Mouse (Mus musculus) neural tube, embryonic 12.5 days (tissue): Measurements from ENCODE around the gene Zfp846. TPM values are rescaled to one million over a fixed set of nuclear protein-coding genes. Genes with fewer than 3 reads are reported as not detected.
"Not testable (repeated sequence)": the region's sequence is repeated elsewhere in the genome, so short reads cannot be mapped to it uniquely, and the experiment has no call there.

ENCODE experiments used
- ATAC-seq: fragments of 200-750 bp; cut with Nextera tagmentation; 2 replicates; pipeline ENCODE4 v1.8.0; 2017; ENCODE audit warnings: low read depth, mild to moderate bottlenecking, moderate TSS enrichment, moderate library complexity; ENCODE audit not compliant: low FRiP score
- H3K27ac ChIP-seq: fragments of 300-500 bp; sonication (generic); 2 replicates; pipeline ENCODE4 v1.5.1; 2016
- H3K27me3 ChIP-seq: fragments of 300-500 bp; sonication (generic); replicated peaks from 2 replicates; pipeline ENCODE4 v1.6.1; 2016; ENCODE audit warnings: mild to moderate bottlenecking
- H3K36me3 ChIP-seq: fragments of 300-500 bp; sonication (generic); 2 replicates; pipeline ENCODE4 v1.6.1; 2016; ENCODE audit warnings: mild to moderate bottlenecking
- H3K4me1 ChIP-seq: fragments of 300-500 bp; sonication (generic); 2 replicates; pipeline ENCODE4 v1.6.1; 2016
- H3K4me2 ChIP-seq: fragments of 300-500 bp; sonication (generic); replicated peaks from 2 replicates; pipeline ENCODE4 v1.6.1; 2016; ENCODE audit warnings: mild to moderate bottlenecking
- H3K4me3 ChIP-seq: fragments of 300-500 bp; sonication (generic); 2 replicates; pipeline ENCODE4 v1.5.1; 2016
- H3K9ac ChIP-seq: fragments of 300-500 bp; sonication (generic); 2 replicates; pipeline ENCODE4 v1.6.1; 2016; ENCODE audit warnings: mild to moderate bottlenecking
- H3K9me3 ChIP-seq: fragments of 300-500 bp; sonication (generic); 2 replicates; pipeline ENCODE4 v1.6.1; 2016; ENCODE audit warnings: mild to moderate bottlenecking
- WGBS: fragments of 180-500 bp; shearing (Covaris S2); methylation state at CpG from one replicate; pipeline ENCODE4 v1.1.7; 2016; 5-methylcytosine and 5-hydroxymethylcytosine counted together
- polyA plus RNA-seq: library from polyadenylated mRNA; unstranded; fragments of >200 nt; fragmentation: Nextera tagmentation; extraction: Ambion mirVana; gene quantifications from 2 replicates; pipeline ENCODE4 v1.2.1, GENCODE M21; 2016

Gene Zfp846
- 28.4 and 29.3 TPM in 2 replicates for polyA plus RNA-seq

- Histone ChIP-seq H3K4me1 (no peaks in the 10 kb centered on the region), H3K4me3 (peak within 1 kb of the TSS; percentile 59), H3K27me3 (peaks cover 7% of the 10 kb centered on the region), H3K36me3 (no peaks in the 10 kb centered on the region; the same call in 1 of the 2 replicates), H3K9me3 (no peaks in the 10 kb centered on the region), H3K4me2 (peak within 1 kb of the TSS; percentile 62), H3K27ac (peak within 1 kb of the TSS; percentile 84; the same call in 1 of the 2 replicates), H3K9ac (peak within 1 kb of the TSS; percentile 66)
- peak; percentile 99 for ATAC-seq
- under 1% methylated on average over 30 of the region's 30 CpGs for WGBS
These were observed at the start of gene Zfp846 for GRCm38 (mm10) chr9:20581175-20581634. Zfp846 (plus strand) TSS chr9:20581291.

GRCm38 (mm10) chr9:20534326-20534926 lies 46.7 kb upstream of the Zfp846 start:
- Histone ChIP-seq H3K4me3 (no peak overlapping the region), H3K9me3 (no peaks in the 10 kb centered on the region), H3K9ac (no peak overlapping the region), H3K4me1 (no peaks in the 10 kb centered on the region), H3K27ac (no peak overlapping the region), H3K4me2 (no peak overlapping the region), H3K27me3 (0 out of 2 replicates have a peak, but pooled peaks cover 6% of the 10 kb centered on the region), H3K36me3 (no peaks in the 10 kb centered on the region)
- no peak for ATAC-seq
- 80% methylated on average over 8 of the region's 8 CpGs for WGBS

- H3K9ac ChIP-seq = no peak overlapping the region
- H3K36me3 ChIP-seq = no peaks in the 10 kb centered on the region
- 0 out of 2 replicates have a peak, but pooled peaks cover 9% of the 10 kb centered on the region for H3K27me3 ChIP-seq
- WGBS = 91% methylated on average over 2 of the region's 2 CpGs
- no peak overlapping the region for H3K4me3 ChIP-seq
- H3K27ac ChIP-seq = no peak overlapping the region
- ATAC-seq = no peak
- H3K9me3 ChIP-seq = no peaks in the 10 kb centered on the region
- no peaks in the 10 kb centered on the region for H3K4me1 ChIP-seq
- H3K4me2 ChIP-seq = no peak overlapping the region
These were observed 44.5 kb upstream of the Zfp846 start for GRCm38 (mm10) chr9:20536598-20536997.

DNA sequence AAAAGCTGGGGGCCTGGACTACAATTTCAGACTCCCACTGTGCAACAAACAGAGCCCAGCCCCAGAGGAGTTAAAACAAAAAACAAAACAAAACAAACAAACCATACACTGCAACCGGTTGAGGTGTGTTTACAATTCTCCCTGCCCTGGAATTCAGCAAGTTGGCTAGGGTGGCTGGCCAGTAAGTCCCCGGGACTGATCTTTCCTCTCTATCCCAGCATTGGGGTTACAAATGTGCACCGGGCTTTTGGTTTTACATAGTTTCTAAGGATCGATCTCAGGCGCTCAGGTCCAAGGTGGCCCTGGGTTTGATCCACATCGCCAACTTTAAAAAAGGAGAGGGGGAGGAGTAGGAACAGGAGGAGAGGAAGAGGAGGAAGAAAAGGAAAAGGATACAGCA lies 37.6 kb upstream of the Zfp846 start:
- ATAC-seq = no peak
- Histone ChIP-seq H3K4me2 (peak overlapping the region; percentile 69), H3K4me3 (no peak overlapping the region), H3K27ac (no peak overlapping the region), H3K9me3 (no peaks in the 10 kb centered on the region), H3K9ac (no peak overlapping the region), H3K4me1 (no peaks in the 10 kb centered on the region), H3K27me3 (0 out of 2 replicates have a peak, but pooled peaks cover 5% of the 10 kb centered on the region), H3K36me3 (no peaks in the 10 kb centered on the region)
- 36% methylated on average over 6 of the region's 6 CpGs for WGBS

DNA sequence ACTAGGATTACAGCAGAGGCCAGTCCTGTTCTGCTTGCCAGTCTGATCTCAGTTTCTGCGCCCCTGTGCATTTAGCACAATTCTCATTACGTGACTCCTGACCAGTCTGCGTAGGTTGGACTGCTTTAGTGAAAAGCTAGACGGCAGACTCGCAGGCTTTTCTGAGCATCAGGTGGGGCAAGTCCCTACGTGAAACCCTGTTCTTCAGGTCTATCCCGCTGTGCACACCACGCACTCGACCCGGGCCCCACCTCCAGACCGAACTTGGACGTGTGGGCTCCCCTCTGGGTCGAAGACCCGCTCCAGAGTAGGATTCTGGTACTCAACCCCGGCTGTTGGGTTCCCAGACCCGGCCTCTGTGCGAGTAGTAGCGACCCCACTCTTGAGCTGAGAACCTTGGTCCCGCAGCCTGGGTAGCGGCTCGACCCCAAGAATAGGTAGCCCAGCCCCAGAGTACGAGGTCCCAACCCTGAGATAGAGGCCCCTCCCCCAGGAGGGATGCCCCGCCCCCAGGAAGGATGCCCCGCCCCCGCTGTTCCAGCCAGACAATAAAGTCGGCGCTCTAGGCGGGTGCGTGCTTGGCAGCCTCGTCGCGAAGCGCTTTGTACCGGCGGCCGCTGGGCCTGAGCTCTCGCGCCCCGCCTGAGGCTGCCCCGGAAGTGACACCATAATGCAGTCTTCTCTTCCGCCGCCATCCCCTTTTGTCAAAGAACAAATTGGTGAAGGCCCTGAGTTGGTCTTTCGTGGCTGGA lies 36.8 kb upstream of the Zfp846 start:
- no peaks in the 10 kb centered on the region for H3K4me1 ChIP-seq
- WGBS = 3% methylated on average over 43 of the region's 43 CpGs
- H3K4me2 ChIP-seq = peak overlapping the region; percentile 69
- 0 out of 2 replicates have a peak, but pooled peaks cover 5% of the 10 kb centered on the region for H3K27me3 ChIP-seq
- H3K27ac ChIP-seq = peak overlapping the region; percentile 74
- peak overlapping the region; percentile 49 for H3K9ac ChIP-seq
- H3K4me3 ChIP-seq = peak overlapping the region; percentile 39
- H3K9me3 ChIP-seq = no peaks in the 10 kb centered on the region
- ATAC-seq = peak; percentile 96
- no peaks in the 10 kb centered on the region for H3K36me3 ChIP-seq

DNA sequence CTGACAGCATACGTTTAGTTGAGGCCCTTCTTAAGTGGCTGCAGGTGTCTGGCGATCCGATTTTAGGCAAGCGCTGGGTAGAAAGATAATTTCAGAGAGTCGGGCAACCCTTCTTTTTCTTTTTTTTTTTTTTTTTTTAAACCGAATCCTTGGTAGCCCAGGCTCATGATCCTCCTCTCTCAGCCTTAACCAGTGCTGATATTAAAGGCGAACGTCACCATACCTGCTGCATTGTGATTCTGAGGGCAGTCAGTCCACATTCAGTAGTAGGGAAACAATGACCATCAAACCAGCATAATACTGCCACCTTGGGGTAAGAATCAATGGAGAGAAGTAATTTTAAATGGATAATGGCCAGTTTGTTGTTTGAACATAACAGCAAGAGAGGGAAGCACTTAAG lies 35.9 kb upstream of the Zfp846 start:
- no peaks in the 10 kb centered on the region for H3K36me3 ChIP-seq
- H3K4me2 ChIP-seq = peak overlapping the region; percentile 69
- WGBS = 30% methylated on average over 8 of the region's 8 CpGs

DNA sequence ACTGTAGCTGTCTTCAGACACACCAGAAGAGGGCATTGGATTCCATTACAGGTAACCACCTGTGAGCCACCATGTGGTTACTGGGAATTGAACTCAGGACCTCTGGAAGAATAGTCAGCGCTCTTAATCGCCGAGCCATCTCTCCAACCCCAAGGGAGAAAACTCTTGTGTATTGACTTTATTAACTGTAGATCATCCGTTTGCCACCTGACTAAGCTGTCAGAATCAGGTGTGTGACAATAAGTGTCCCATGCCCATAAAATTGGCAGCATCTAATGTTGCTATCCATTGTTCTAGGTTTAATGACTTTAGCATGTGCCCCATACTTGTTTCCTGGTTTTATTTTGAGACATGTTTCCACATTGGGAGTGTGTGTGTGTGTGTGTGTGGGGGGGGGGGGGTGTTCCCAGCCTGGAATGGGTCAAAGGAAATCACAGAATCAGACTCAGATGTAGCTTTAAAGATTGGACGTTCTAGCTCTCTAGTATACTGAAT lies 29.3 kb upstream of the Zfp846 start:
- no peak overlapping the region for H3K9ac ChIP-seq
- no peaks in the 10 kb centered on the region for H3K9me3 ChIP-seq
- no peaks in the 10 kb centered on the region for H3K4me1 ChIP-seq
- ATAC-seq = no peak
- H3K27ac ChIP-seq = no peak overlapping the region
- 55% methylated on average over 5 of the region's 5 CpGs for WGBS
- no peak overlapping the region for H3K4me2 ChIP-seq
- no peak overlapping the region for H3K4me3 ChIP-seq
- no peaks in the 10 kb centered on the region for H3K36me3 ChIP-seq
- no peaks in the 10 kb centered on the region for H3K27me3 ChIP-seq

More for the DNA sequence above, 35.9 kb upstream of the Zfp846 start:
- Histone ChIP-seq H3K4me3 (peak overlapping the region; percentile 39), H3K9ac (peak overlapping the region; percentile 49; the same call in 1 of the 2 replicates), H3K27me3 (0 out of 2 replicates have a peak, but pooled peaks cover 3% of the 10 kb centered on the region), H3K27ac (peak overlapping the region; percentile 74; the same call in 1 of the 2 replicates), H3K4me1 (no peaks in the 10 kb centered on the region), H3K9me3 (no peaks in the 10 kb centered on the region)
- ATAC-seq = no peak

DNA sequence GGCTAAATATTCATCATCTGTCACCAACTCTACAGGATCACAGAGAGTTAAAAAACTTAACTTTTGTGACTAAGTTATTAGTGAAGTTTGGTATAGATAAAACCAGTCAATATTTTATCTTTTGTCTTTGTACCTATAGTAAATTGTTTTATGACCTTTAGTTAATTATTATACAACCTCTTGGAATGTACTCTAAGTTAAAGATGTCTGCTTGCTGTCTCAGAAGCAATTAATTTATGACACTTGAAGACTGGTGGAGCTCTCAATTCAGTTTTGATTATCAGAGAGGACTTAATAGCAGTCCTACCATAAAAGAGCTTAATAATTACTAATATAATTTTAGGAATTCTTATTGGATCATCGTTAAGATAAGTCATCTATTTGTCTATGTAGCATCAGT lies 28.4 kb upstream of the Zfp846 start:
- no peak overlapping the region for H3K27ac ChIP-seq
- H3K4me1 ChIP-seq = no peaks in the 10 kb centered on the region
- no peak for ATAC-seq
- H3K27me3 ChIP-seq = no peaks in the 10 kb centered on the region
- H3K4me2 ChIP-seq = no peak overlapping the region
- H3K9me3 ChIP-seq = no peaks in the 10 kb centered on the region
- no peak overlapping the region for H3K4me3 ChIP-seq
- no peaks in the 10 kb centered on the region for H3K36me3 ChIP-seq
- no peak overlapping the region for H3K9ac ChIP-seq
- 51% methylated on average over 1 of the region's 1 CpGs for WGBS

GRCm38 (mm10) chr9:20562177-20562576 lies 18.9 kb upstream of the Zfp846 start:
- Histone ChIP-seq H3K9me3 (no peaks in the 10 kb centered on the region; the same call in 1 of the 2 replicates), H3K4me3 (no peak overlapping the region), H3K9ac (no peak overlapping the region), H3K27me3 (0 out of 2 replicates have a peak, but pooled peaks cover 3% of the 10 kb centered on the region), H3K4me2 (no peak overlapping the region), H3K36me3 (no peaks in the 10 kb centered on the region), H3K27ac (no peak overlapping the region), H3K4me1 (no peaks in the 10 kb centered on the region)
- 87% methylated on average over 5 of the region's 5 CpGs for WGBS
- ATAC-seq = no peak

- H3K4me2 ChIP-seq, H3K27me3 ChIP-seq, ATAC-seq, H3K9ac ChIP-seq, H3K27ac ChIP-seq, H3K4me3 ChIP-seq, H3K9me3 ChIP-seq, H3K36me3 ChIP-seq, H3K4me1 ChIP-seq: not testable (repeated sequence)
- WGBS = 76% methylated on average over 3 of the region's 3 CpGs
These were observed 15.6 kb upstream of the Zfp846 start for GRCm38 (mm10) chr9:20565326-20566030.

DNA sequence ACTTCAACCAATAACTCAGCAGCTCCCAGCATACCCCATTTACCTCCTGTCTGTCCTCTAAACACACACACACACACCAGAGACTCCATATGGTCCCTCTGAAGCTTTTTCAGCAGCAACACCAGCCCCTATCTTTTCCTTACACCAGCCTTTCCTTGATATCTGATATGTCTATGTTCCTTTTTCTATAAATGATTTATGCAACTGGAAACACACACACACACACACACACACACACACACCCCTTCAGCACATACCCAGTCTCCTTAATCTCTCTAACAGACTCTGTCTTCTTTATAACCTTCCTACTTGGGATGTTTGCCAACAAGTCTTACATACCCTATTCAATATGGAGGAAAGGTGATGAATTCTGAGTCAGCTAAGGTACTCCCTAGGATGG lies 10.0 kb upstream of the Zfp846 start:
- no peaks in the 10 kb centered on the region for H3K9me3 ChIP-seq
- no peaks in the 10 kb centered on the region for H3K4me1 ChIP-seq
- H3K27me3 ChIP-seq = 0 out of 2 replicates have a peak, but pooled peaks cover 3% of the 10 kb centered on the region
- H3K27ac ChIP-seq = no peak overlapping the region
- H3K36me3 ChIP-seq = no peaks in the 10 kb centered on the region
- H3K4me3 ChIP-seq = no peak overlapping the region
- no peak for ATAC-seq
- no peak overlapping the region for H3K9ac ChIP-seq
- no peak overlapping the region for H3K4me2 ChIP-seq

DNA sequence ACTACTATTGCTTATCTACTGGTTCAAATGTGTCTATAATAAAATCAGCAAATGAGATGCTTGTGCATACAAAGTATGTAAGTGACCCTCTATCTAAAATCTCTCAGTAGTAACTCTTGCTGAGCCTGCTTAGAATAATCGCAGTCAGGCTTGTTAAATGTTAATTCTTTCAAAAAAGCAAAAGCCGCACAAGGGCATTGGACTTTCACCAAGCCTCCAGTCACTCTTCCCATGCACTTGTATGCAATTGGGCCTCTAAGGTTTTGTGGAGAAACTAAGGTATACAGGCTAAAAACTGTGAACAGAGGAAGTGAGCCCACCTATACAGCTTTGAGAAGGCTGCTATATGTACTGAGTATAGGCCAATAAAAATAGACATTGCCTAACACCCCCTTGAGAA lies 4.5 kb upstream of the Zfp846 start:
- H3K9me3 ChIP-seq = no peaks in the 10 kb centered on the region
- H3K4me3 ChIP-seq = no peak overlapping the region
- H3K27ac ChIP-seq = no peak overlapping the region
- H3K27me3 ChIP-seq = peaks cover 7% of the 10 kb centered on the region
- ATAC-seq = no peak
- no peak overlapping the region for H3K9ac ChIP-seq
- H3K36me3 ChIP-seq = no peaks in the 10 kb centered on the region
- no peak overlapping the region for H3K4me2 ChIP-seq
- H3K4me1 ChIP-seq = no peaks in the 10 kb centered on the region
- 82% methylated on average over 2 of the region's 2 CpGs for WGBS
